Mouse (Mus musculus) C2C12 (cell line): Measurements from ENCODE around the gene Bahcc1. TPM values are rescaled to one million over a fixed set of nuclear protein-coding genes. Genes with fewer than 3 reads are reported as not detected.

Source experiments
- H3K27me3 ChIP-seq: one replicate; pipeline ENCODE4 v1.6.1; 2011; ENCODE audit not compliant: control insufficient read depth, insufficient read depth, insufficient read length
- H3K36me3 ChIP-seq: one replicate; pipeline ENCODE4 v1.6.1; 2011; ENCODE audit not compliant: control insufficient read depth, insufficient read depth
- H3K4me3 ChIP-seq: one replicate; pipeline ENCODE4 v1.5.1; 2011; ENCODE audit warnings: mild to moderate bottlenecking, control low read depth; ENCODE audit not compliant: poor library complexity, insufficient read depth, severe bottlenecking
- H3K79me2 ChIP-seq: one replicate; pipeline ENCODE4 v1.6.1; 2011; ENCODE audit not compliant: control insufficient read depth, insufficient read depth
- H3K79me3 ChIP-seq: one replicate; pipeline ENCODE4 v1.6.1; 2011; ENCODE audit warnings: low read depth, control low read depth
- H3ac ChIP-seq: one replicate; pipeline ENCODE3; 2011; ENCODE audit warnings: low read depth; ENCODE audit not compliant: control insufficient read depth, insufficient read length
- CEBPB ChIP-seq: IDR thresholded peaks from one replicate; pipeline ENCODE4 v1.6.1; 2011; ENCODE audit warnings: low read depth, mild to moderate bottlenecking, control low read depth, moderate library complexity
- CTCF ChIP-seq: IDR thresholded peaks from one replicate; pipeline ENCODE4 v1.5.1; 2011; ENCODE audit not compliant: control insufficient read depth, insufficient read depth, insufficient read length
- FOSL1 ChIP-seq: IDR thresholded peaks from one replicate; pipeline ENCODE4 v1.8.0; 2011; ENCODE audit warnings: mild to moderate bottlenecking, low read length; ENCODE audit not compliant: poor library complexity, insufficient read depth, severe bottlenecking
- MAX ChIP-seq: IDR thresholded peaks from one replicate; pipeline ENCODE4 v1.6.1; 2011; ENCODE audit warnings: mild to moderate bottlenecking, control low read depth
- MYOD1 ChIP-seq: IDR thresholded peaks from one replicate; pipeline ENCODE4 v1.6.1; 2011; ENCODE audit warnings: low read depth; ENCODE audit not compliant: control insufficient read depth, insufficient read length
- MYOG ChIP-seq: IDR thresholded peaks from one replicate; pipeline ENCODE4 v1.6.1; 2011; ENCODE audit not compliant: control insufficient read depth, insufficient read length; ENCODE audit errors: extremely low read depth
- USF1 ChIP-seq: IDR thresholded peaks from one replicate; pipeline ENCODE4 v1.6.1; 2011; ENCODE audit warnings: low read depth, mild to moderate bottlenecking, control low read depth, moderate library complexity
- polyA plus RNA-seq: library from polyadenylated mRNA; unstranded; fragments of >200 nt; fragmentation: generic; extraction: Trizol; gene quantifications from one replicate; pipeline ENCODE4 v1.2.1, GENCODE M21; 2012; ENCODE audit warnings: missing spikeins

The Bahcc1 gene
- polyA plus RNA-seq, 1 experiment: 10.8 TPM

DNA sequence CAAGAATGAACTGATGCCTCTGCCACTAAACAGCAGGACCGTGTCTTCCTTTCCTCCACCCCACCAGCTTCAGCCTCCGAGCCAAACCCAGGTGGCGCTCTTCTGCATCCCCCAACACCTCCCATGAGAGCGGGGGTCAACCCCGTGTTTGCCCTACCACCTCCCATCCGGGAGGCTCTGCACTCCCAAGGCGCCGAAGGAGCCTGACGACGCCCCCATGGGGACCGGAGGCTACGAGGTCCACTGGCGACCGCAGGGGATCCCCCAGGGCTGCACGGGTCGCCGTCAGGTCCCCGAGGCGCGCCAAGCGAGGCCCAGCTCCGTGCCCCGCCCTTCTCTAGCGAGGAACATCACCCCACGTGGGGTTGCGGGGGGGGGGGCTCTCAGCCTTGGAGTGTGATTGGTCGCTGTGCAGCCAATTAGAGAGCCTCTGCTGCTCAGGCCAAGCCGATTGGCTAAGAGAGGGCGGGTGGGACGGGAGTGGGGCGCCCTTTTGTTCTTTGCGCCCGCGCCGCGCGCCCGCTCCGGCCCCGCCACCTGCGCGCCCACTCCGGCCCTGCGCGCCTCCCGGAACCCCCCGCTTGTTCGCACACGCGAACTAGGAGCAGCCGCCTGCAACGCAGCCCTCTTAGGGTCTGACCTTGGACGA, 72.3 kb downstream of the Bahcc1 start:
- TF ChIP-seq CEBPB: no peak
- peak; percentile 34 for TF ChIP-seq CTCF
- no peak for TF ChIP-seq MYOD1
- peak; percentile 17 for TF ChIP-seq MAX
- no peak for TF ChIP-seq MYOG
- no peaks in the 10 kb centered on the region for H3K79me2 ChIP-seq
- no peaks in the 10 kb centered on the region for H3K27me3 ChIP-seq
- peak overlapping the region; percentile 18 for H3K4me3 ChIP-seq
- H3K36me3 ChIP-seq: no peaks in the 10 kb centered on the region
- peak overlapping the region; percentile 77 for H3ac ChIP-seq
- H3K79me3 ChIP-seq: no peaks in the 10 kb centered on the region

- Histone ChIP-seq H3ac (peak overlapping the region; percentile 77), H3K79me2 (no peaks in the 10 kb centered on the region), H3K4me3 (no peak overlapping the region), H3K27me3 (no peaks in the 10 kb centered on the region), H3K79me3 (no peaks in the 10 kb centered on the region), H3K36me3 (no peaks in the 10 kb centered on the region)
- TF ChIP-seq MYOD1: no peak
These were observed 73.0 kb downstream of the Bahcc1 start for GRCm38 (mm10) chr11:120305535-120306365.

DNA sequence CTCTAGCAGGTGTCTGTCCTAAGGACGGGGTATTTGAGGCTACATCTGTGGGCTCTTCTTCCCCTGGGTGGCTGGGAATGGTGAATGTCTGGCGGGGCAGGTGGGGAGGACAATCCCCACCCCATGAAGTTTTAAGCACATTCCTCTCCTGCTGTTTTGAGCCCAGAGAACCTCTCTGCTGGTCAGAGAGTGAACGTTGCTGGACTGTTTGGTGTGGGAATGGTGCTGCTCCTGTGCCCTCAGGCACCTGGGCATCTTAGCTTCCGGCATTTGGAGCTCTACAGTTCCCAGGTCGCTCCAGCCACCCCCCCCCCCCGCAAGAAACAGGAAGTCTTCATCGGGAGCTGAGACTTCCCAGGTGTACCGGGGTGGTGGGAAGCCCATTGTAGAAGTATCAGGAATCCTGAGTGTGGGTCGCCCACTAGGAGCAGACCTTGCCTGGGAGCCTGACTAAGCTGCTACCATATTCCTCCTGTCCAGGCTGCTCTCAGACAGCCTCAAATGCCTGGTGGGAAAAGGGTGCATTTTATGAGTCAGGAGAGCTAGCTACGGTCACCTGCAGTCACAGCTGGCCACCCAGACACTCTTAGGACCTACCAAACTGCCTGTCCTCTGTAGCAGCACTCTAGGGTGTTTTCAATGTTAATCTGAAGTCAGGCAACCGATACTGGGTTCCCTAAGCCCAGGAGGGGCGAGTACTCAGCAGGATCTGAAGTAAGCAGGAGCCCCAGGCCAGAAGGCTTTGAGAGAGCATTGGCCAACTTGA, 73.8 kb downstream of the Bahcc1 start:
- no peaks in the 10 kb centered on the region for H3K36me3 ChIP-seq
- no peak overlapping the region for H3K4me3 ChIP-seq
- no peak for TF ChIP-seq MAX
- TF ChIP-seq FOSL1: no peak
- TF ChIP-seq MYOD1: no peak
- TF ChIP-seq USF1: no peak
- TF ChIP-seq CEBPB: no peak
- no peak for TF ChIP-seq MYOG
- TF ChIP-seq CTCF: no peak
- no peaks in the 10 kb centered on the region for H3K79me2 ChIP-seq
- no peaks in the 10 kb centered on the region for H3K79me3 ChIP-seq
- H3K27me3 ChIP-seq: no peaks in the 10 kb centered on the region
- H3ac ChIP-seq: no peak overlapping the region

DNA sequence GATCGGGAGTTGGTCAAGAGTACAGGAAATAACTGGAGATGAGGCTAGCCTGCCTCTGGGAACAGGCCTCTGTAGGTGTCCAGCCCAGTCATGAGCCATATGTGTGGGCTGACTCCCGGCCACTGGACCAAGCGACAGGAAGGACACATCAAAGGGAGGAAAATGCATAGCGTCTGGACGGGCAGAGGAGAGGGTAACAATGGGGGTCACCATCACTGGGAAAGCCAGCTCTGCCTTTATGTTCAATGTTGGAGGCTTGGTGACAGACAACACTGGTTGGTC, 74.3 kb downstream of the Bahcc1 start:
- Histone ChIP-seq H3K36me3 (no peaks in the 10 kb centered on the region), H3K79me3 (no peaks in the 10 kb centered on the region), H3ac (no peak overlapping the region), H3K79me2 (no peaks in the 10 kb centered on the region), H3K27me3 (no peaks in the 10 kb centered on the region), H3K4me3 (no peak overlapping the region)
- no peak for TF ChIP-seq USF1
- TF ChIP-seq CTCF: no peak
- no peak for TF ChIP-seq MYOD1
- no peak for TF ChIP-seq MYOG
- TF ChIP-seq CEBPB: no peak
- no peak for TF ChIP-seq MAX
- no peak for TF ChIP-seq FOSL1

GRCm38 (mm10) chr11:120307566-120308430, 75.1 kb downstream of the Bahcc1 start:
- Histone ChIP-seq H3K79me3 (no peaks in the 10 kb centered on the region), H3ac (no peak overlapping the region), H3K79me2 (no peaks in the 10 kb centered on the region), H3K36me3 (no peaks in the 10 kb centered on the region), H3K4me3 (no peak overlapping the region), H3K27me3 (no peaks in the 10 kb centered on the region)
- TF ChIP-seq MAX (peak; percentile 31), MYOD1 (no peak), MYOG (no peak), USF1 (no peak), CTCF (peak; percentile 88), CEBPB (no peak), FOSL1 (no peak)
